Mouse (Mus musculus) midbrain, embryonic 14.5 days (tissue): ENCODE data around the gene Cobll1. TPM values are rescaled to one million over a fixed set of nuclear protein-coding genes. Genes with fewer than 3 reads are reported as not detected.

Source experiments
- ATAC-seq: fragments of 200-750 bp; cut with Nextera tagmentation; 2 replicates; pipeline ENCODE4 v1.8.0; 2017; ENCODE audit warnings: moderate number of reproducible peaks, moderate library complexity; ENCODE audit not compliant: low FRiP score, low TSS enrichment
- DNase-seq: peaks from one replicate; pipeline ENCODE4 v3.0.0-alpha.2; 2015
- H3K27ac ChIP-seq: fragments of 300-500 bp; sonication (generic); replicated peaks from 2 replicates; pipeline ENCODE4 v1.5.1; 2014; ENCODE audit warnings: mild to moderate bottlenecking, low read depth, low read length, moderate library complexity
- H3K27me3 ChIP-seq: fragments of 300-500 bp; sonication (generic); 2 replicates; pipeline ENCODE4 v1.6.1; 2014; ENCODE audit warnings: low read length, control low read depth, mixed read lengths; ENCODE audit not compliant: control insufficient read depth, insufficient read depth
- H3K36me3 ChIP-seq: fragments of 300-500 bp; sonication (generic); 2 replicates; pipeline ENCODE4 v1.6.1; 2014; ENCODE audit warnings: low read length, control low read depth; ENCODE audit not compliant: control insufficient read depth, insufficient read depth
- H3K4me1 ChIP-seq: fragments of 300-500 bp; sonication (generic); 2 replicates; pipeline ENCODE4 v1.6.1; 2014; ENCODE audit warnings: mild to moderate bottlenecking, antibody characterized with exemption, low read length, control low read depth; ENCODE audit not compliant: control insufficient read depth, insufficient read depth
- H3K4me2 ChIP-seq: fragments of 300-500 bp; sonication (generic); 2 replicates; pipeline ENCODE4 v1.6.1; 2014; ENCODE audit warnings: mild to moderate bottlenecking, low read length, moderate library complexity
- H3K4me3 ChIP-seq: fragments of 300-500 bp; sonication (generic); replicated peaks from 2 replicates; pipeline ENCODE4 v1.5.1; 2014; ENCODE audit warnings: low read depth, low read length
- H3K9ac ChIP-seq: fragments of 300-500 bp; sonication (generic); replicated peaks from 2 replicates; pipeline ENCODE4 v1.6.1; 2014; ENCODE audit warnings: mild to moderate bottlenecking, low read length, moderate library complexity
- H3K9me3 ChIP-seq: fragments of 300-500 bp; sonication (generic); 2 replicates; pipeline ENCODE4 v1.6.1; 2016; ENCODE audit warnings: low read length, control low read depth, mixed read lengths; ENCODE audit not compliant: control insufficient read depth
- WGBS: fragments of 180-500 bp; shearing (Covaris S2); extraction: QIAGEN DNeasy Blood & Tissue Kit; methylation state at CpG from one replicate; pipeline ENCODE4 v1.1.7; 2014; 5-methylcytosine and 5-hydroxymethylcytosine counted together
- polyA plus RNA-seq: library from polyadenylated mRNA; unstranded; fragments of >200 nt; fragmentation: Nextera tagmentation; extraction: Ambion mirVana; gene quantifications from 2 replicates; pipeline ENCODE4 v1.2.1, GENCODE M21; 2014

The Cobll1 gene
- polyA plus RNA-seq, 1 experiment from 2014 or later, result 3.5 TPM

DNA sequence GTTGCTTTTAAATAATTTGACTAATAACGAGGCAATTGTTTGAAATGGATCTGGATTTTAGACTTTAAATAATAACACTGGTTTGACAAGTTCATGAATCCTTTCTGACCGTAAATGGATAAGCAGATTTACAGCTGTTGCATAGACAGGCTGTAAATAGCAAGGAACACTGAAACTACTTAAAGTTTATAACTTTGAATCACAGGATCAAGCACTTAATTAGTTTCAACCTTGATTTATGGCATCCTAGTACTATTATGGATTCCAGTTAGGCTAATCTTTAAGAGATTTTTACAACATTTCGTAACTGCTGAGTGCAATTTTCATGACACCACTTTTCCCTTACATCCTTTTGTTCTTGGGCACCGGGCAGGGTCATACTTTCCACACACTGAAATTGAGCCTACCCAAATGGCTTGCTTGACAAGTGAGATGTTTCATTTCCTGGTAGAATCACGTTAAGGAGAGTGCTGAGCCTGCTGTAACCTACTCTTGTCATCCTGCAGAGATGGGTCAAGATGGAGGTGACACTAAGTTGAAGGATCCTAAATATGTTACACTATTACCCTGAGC lies 1.1 kb upstream of the Cobll1 start:
- DNase-seq, result no peak

DNA sequence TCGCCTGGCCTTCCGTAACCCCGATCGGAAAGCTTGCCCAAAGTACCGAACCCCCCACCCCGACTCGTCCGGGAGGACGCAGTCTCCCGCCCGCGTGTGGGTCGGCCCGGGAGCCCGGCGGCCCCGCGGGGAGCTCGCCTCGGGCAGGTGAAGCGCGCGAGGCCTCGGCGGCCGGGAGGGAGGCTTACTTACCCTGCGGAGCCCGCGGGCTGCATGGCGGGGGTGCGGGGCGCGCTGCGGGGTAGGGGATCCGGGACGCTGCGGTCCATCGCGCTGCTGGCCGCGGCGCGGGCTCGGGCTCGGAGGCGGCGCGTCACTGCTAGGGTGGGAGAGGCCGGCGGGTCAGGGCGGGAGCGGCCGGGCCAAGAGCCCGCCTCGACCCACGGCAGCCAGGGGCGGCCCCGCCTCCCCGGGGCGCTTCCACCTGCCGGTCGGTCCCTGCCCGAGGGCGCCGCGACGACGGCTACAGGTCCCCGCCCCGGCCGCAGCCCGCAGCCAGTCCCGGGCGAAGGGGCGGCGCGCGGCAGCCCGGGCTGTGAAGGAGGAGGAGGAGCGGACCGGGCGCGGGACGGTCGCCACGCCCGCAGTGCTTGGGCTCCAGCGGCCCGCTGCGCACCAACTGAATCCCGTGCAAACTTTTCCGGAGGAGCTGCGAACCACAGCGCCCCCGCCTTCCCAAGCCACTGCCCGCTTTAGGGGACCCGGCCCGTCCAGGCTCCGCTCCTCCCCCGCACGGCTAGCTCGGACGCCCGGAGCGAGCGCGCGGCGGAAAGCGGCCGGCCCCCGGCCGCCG lies 836 bp downstream of the Cobll1 start:
- Histone ChIP-seq H3K4me3 (peak overlapping the region; percentile 54), H3K27me3 (peaks cover 11% of the 10 kb centered on the region; the same call in 1 of the 2 replicates), H3K4me1 (peaks cover 6% of the 10 kb centered on the region; the same call in 1 of the 2 replicates), H3K4me2 (peak overlapping the region; percentile 83), H3K9ac (peak overlapping the region; percentile 62), H3K9me3 (no peaks in the 10 kb centered on the region), H3K36me3 (no peaks in the 10 kb centered on the region), H3K27ac (0 out of 2 replicates have a peak overlapping the region, but pooled peaks have one; percentile 26)
- DNase-seq (peak; percentile 76), ATAC-seq (peak; percentile 86)
- under 1% methylated on average over 85 of the region's 114 CpGs for WGBS

More for the DNA sequence above, 1.1 kb upstream of the Cobll1 start:
- peaks cover 6% of the 10 kb centered on the region; the same call in 1 of the 2 replicates for H3K4me1 ChIP-seq
- no peak overlapping the region for H3K4me2 ChIP-seq
- no peak overlapping the region for H3K27ac ChIP-seq
- H3K9ac ChIP-seq, result no peak overlapping the region
- H3K9me3 ChIP-seq, result no peaks in the 10 kb centered on the region
- peaks cover 11% of the 10 kb centered on the region; the same call in 1 of the 2 replicates for H3K27me3 ChIP-seq
- ATAC-seq, result no peak
- 84% methylated on average over 5 of the region's 5 CpGs for WGBS
- H3K4me3 ChIP-seq, result no peak overlapping the region
- H3K36me3 ChIP-seq, result no peaks in the 10 kb centered on the region

DNA sequence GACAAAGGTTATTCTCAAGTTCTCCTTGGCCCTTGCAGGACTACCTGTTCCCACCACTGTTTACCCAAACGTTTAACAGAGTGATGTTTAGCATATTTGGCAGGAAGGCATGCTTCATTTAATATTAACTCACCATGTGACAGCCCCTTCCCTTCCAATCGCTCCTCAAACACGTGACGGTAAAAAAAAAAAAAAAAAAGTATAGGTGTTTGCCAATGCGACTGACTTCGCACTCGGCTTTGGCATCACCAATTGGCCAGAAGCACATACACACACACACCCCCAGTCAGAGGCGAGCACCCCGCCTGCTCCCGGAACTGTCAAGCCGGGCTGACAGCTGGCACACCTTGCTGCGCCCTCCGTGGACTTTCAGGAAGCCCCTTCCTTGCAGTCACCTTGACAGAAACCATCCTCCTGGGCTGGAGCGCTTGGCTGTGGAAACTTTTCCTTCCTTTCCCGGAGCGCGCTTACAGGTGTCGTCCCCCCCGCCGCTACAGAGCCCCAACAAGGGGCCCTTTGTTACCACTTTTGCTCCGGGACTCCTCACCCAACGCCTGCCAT lies 1.5 kb downstream of the Cobll1 start:
- no peaks in the 10 kb centered on the region for H3K9me3 ChIP-seq
- H3K4me3 ChIP-seq, result peak overlapping the region; percentile 54
- H3K36me3 ChIP-seq, result no peaks in the 10 kb centered on the region
- WGBS, result 2% methylated on average over 22 of the region's 22 CpGs
- peak overlapping the region; percentile 83 for H3K4me2 ChIP-seq
- H3K9ac ChIP-seq, result peak overlapping the region; percentile 62
- H3K27me3 ChIP-seq, result peaks cover 11% of the 10 kb centered on the region; the same call in 1 of the 2 replicates
- peak; percentile 44 for ATAC-seq
- no peak overlapping the region for H3K27ac ChIP-seq
- peaks cover 6% of the 10 kb centered on the region; the same call in 1 of the 2 replicates for H3K4me1 ChIP-seq
- no peak for DNase-seq

DNA sequence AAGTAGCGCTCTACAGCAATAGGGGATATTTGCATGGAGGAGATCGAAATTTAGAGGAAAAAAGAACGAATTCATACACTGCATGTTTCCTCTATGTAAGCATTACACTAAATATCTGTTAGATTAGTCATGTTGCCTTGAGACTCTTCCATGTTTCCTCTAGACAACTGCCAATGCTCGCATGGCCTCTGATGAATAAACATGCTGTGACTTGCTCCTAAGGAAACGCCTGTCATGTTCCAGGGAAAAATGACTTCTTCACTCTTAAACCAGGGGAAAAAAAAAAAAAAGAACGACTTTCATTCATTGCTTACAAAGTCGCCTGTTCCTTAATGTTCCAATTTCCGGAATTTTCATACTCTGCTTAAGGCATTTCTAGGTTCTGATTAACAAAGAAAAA lies 2.1 kb downstream of the Cobll1 start:
- peaks cover 11% of the 10 kb centered on the region; the same call in 1 of the 2 replicates for H3K27me3 ChIP-seq
- ATAC-seq, result no peak
- no peak overlapping the region for H3K27ac ChIP-seq
- 60% methylated on average over 8 of the region's 8 CpGs for whole genome bisulfite sequencing
- peaks cover 6% of the 10 kb centered on the region; the same call in 1 of the 2 replicates for H3K4me1 ChIP-seq
- H3K9ac ChIP-seq, result no peak overlapping the region
- H3K9me3 ChIP-seq, result no peaks in the 10 kb centered on the region
- peak overlapping the region; percentile 83 for H3K4me2 ChIP-seq
- peak overlapping the region; percentile 54; the same call in 1 of the 2 replicates for H3K4me3 ChIP-seq
- DNase-seq, result peak; percentile 27
- H3K36me3 ChIP-seq, result no peaks in the 10 kb centered on the region

DNA sequence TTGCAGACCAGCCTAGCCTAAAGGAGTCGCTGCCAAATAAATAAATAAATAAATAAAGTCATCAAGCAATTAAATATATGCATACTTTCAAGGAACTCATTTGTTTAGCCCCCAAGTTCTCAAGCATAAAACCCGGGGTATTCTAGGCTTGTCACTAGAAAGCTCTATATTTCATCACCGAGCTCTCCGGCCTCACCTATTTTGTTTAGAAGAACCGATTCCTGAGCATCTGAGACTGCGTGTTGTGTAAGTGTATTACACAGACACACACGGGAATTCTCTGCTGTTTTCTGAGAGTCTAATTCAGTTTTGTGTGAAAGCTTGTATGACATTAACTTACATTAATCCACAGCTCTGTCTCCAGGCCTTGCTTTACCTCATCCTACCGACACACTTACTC lies 2.6 kb downstream of the Cobll1 start:
- Histone ChIP-seq H3K4me2 (no peak overlapping the region), H3K9me3 (no peaks in the 10 kb centered on the region), H3K4me3 (no peak overlapping the region), H3K27me3 (peaks cover 11% of the 10 kb centered on the region; the same call in 1 of the 2 replicates), H3K9ac (no peak overlapping the region), H3K36me3 (no peaks in the 10 kb centered on the region), H3K27ac (no peak overlapping the region), H3K4me1 (peaks cover 6% of the 10 kb centered on the region; the same call in 1 of the 2 replicates)
- peak; percentile 15 for DNase-seq
- WGBS, result 81% methylated on average over 8 of the region's 8 CpGs
- ATAC-seq, result no peak

DNA sequence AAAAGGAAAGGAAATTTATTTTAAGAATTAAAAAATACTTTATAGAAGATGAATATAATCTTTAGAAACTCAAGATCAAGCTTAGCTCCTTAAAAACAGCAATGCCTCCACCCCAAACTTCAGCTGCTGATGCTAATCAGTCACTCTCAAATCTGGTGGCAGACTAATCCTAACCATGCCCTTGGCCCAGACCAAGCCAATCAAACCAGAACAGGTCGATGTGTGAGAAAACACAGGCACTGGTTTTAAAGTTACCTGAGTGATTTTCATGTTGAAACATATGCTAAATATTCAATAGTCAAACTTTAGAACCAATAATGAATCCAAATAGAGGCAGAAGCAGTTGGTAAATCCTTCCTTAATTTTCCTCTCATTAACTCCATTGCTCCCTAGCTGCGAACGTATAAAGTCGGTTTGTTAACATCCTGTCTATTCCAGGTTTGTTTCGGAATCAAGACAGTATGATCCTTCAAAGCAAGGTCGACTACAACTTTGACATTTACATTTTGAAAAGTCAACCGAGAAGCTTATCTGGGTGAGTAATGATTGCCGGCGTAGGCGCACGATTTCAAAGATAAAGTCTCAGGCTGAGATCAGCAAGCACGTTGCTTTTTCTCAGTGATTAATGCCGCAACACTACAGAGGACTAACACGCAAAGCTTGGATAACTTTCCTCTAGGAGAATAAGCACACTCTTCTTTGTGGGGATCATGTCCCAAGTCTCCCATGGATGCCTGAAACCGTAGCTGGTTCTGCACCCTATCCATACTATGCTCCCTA lies 6.3 kb downstream of the Cobll1 start:
- DNase-seq (no peak), ATAC-seq (no peak)
- no peak overlapping the region for H3K27ac ChIP-seq
- H3K4me2 ChIP-seq, result no peak overlapping the region
- H3K4me3 ChIP-seq, result no peak overlapping the region
- no peaks in the 10 kb centered on the region for H3K9me3 ChIP-seq
- H3K27me3 ChIP-seq, result peaks cover 6% of the 10 kb centered on the region; the same call in 1 of the 2 replicates
- H3K9ac ChIP-seq, result no peak overlapping the region
- no peaks in the 10 kb centered on the region for H3K36me3 ChIP-seq
- 0 out of 2 replicates have a peak, but pooled peaks cover 3% of the 10 kb centered on the region for H3K4me1 ChIP-seq
- 89% methylated on average over 15 of the region's 15 CpGs for WGBS

DNA sequence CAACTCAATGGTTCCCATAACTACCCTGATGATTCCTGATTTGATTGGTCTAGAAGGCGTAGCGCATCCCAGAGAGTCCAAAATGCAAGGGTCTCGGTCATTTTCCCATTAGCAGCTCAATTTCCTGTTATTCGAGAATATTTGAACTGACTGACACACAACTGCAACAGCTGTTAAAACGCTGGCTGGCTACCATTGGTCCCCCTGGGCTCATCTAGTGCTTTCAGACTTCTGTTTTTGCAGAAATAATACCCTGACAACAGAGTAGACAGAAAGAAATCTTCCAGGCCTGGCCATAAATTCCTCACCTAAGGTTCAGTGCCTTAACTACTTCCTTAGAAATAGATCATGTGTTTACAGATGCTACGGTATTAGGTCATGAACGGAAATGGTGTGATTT lies 10.8 kb downstream of the Cobll1 start:
- Histone ChIP-seq H3K4me1 (no peaks in the 10 kb centered on the region), H3K4me2 (no peak overlapping the region), H3K9me3 (no peaks in the 10 kb centered on the region), H3K27ac (no peak overlapping the region), H3K4me3 (no peak overlapping the region), H3K9ac (no peak overlapping the region), H3K36me3 (no peaks in the 10 kb centered on the region), H3K27me3 (no peaks in the 10 kb centered on the region)
- WGBS, result 94% methylated on average over 7 of the region's 7 CpGs
- no peak for ATAC-seq
- no peak for DNase-seq

DNA sequence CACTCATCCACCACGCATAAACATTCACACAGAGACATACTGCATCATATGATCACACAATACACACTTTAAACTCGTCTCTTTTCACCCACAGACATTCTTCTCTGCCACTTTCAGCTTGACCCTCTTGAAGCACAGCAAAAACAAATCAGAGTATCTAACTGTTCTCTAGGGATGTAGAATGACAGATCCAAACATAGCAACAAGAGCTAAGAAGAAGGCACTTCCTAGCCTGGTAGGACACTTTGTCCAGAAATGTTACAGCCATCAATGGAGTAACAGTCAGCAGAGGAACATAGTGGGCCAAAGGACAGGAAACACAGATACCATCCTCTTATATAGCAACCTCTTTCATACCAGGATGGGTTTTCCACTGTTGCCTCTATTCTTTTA lies 11.3 kb downstream of the Cobll1 start:
- no peak for ATAC-seq
- H3K27me3 ChIP-seq, result no peaks in the 10 kb centered on the region
- no peaks in the 10 kb centered on the region for H3K4me1 ChIP-seq
- no peaks in the 10 kb centered on the region for H3K36me3 ChIP-seq
- no peak overlapping the region for H3K27ac ChIP-seq
- no peak overlapping the region for H3K4me3 ChIP-seq
- WGBS, result 89% methylated on average over 2 of the region's 2 CpGs
- no peaks in the 10 kb centered on the region for H3K9me3 ChIP-seq
- no peak overlapping the region for H3K9ac ChIP-seq
- DNase-seq, result no peak
- no peak overlapping the region for H3K4me2 ChIP-seq
